Mouse (Mus musculus) brown adipose tissue, adult 24 weeks (tissue): ENCODE results near the gene Fam178b. TPM values are rescaled to one million over a fixed set of nuclear protein-coding genes. Genes with fewer than 3 reads are reported as not detected.

Experiments used
- H3K27ac ChIP-seq: fragments of 200-500 bp; replicated peaks from 2 replicates; pipeline ENCODE4 v1.5.1; 2012; ENCODE audit warnings: low read depth, mild to moderate bottlenecking, low read length
- H3K4me1 ChIP-seq: fragments of 200-500 bp; 2 replicates; pipeline ENCODE4 v1.6.1; 2012; ENCODE audit warnings: low read length, mixed read lengths; ENCODE audit not compliant: control insufficient read depth, insufficient read depth, insufficient read length
- H3K4me3 ChIP-seq: fragments of 200-500 bp; 2 replicates; pipeline ENCODE4 v1.5.1; 2012; ENCODE audit warnings: low read depth, mild to moderate bottlenecking, low read length, moderate library complexity; ENCODE audit not compliant: insufficient read depth
- polyA plus RNA-seq: library from polyadenylated mRNA; stranded (reverse); fragments of >200 nt; gene quantifications from 2 replicates; pipeline ENCODE4 v1.2.4, GENCODE M21; 2012; ENCODE audit not compliant: missing spikeins, insufficient read depth, insufficient read length

Gene Fam178b
- polyA plus RNA-seq, 1 experiment: not detected

DNA sequence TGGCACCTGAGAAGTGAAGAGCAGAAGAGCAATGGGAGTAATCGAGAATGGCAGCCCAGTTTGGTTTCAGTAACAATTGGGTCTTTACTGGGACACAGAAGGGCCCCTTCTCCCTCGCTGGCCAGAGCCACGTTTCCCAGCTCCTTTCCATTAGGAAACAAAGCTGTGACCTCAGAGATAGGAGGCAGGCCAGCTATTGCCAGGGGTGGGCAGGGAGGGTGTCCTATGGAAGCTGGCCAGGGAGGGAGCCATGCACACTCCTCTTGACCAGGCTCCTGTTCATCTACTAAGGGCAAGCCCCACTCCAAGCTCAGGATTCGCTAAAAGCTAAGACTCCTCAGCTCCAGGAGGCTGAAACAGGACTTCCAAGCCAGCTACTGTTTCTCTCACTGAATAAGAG is 123.7 kb downstream of the Fam178b start:
- Histone ChIP-seq H3K27ac (peak overlapping the region; percentile 96), H3K4me1 (peaks cover 38% of the 10 kb centered on the region)

DNA sequence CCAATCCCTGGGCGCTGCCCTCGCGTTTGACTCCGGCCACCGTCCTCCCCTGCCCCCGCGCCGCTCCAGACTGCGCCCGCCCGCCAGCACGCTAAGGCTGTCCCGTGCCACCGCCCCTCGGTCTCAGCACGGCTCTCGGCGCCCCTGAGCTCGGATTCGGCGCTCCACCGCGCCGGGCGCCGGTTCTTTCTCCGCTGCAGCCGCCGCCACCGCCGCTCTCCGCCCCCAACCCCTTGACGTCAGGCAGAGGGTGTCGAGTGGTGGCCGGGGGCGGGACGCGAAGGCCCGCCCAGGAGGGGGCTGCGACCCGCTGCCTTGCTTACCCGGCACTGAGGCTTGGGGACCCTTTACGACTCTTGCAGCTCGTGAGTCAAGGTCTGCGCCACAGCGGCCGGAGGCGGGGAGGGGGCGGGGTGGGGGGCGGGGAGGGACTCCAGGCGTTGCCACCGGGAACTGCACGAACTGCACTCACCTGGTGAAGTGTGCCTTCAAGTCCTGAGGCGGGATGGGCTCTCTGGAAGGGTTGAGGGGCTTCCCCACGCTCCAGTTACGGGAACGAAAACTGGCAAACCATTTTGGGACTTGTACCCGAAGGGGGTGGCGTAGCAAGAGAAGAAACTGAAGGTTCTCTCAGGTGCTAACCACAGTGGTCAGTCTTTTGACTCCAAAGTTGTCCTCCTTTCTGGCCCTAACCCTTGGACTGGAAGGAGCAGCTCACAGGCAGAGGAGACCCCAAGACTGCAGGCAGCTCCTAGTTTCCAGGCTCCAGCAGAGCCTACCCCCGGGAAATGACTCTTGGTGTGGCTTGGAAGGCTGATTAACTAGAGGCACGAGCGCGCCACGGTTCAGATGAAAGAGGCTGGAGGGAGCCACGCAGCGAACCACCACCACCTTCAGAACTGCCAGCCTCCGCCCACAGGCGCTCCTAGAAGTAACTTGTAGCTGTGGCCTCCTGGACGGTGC is 124.7 kb downstream of the Fam178b start, which contains the start of gene Sema4c:
Gene Sema4c (minus strand): TSS at position 319 of the 963 bp plus-strand sequence.
- H3K27ac ChIP-seq: peak within 1 kb of the TSS; percentile 97
- peak within 1 kb of the TSS; percentile 94 for H3K4me3 ChIP-seq
- H3K4me1 ChIP-seq: peaks cover 29% of the 10 kb centered on the region

More for the DNA sequence above, 123.7 kb downstream of the Fam178b start:
- peak overlapping the region; percentile 94 for H3K4me3 ChIP-seq

- peak overlapping the region; percentile 97 for H3K27ac ChIP-seq
- peak overlapping the region; percentile 94 for H3K4me3 ChIP-seq
- peaks cover 22% of the 10 kb centered on the region for H3K4me1 ChIP-seq
These were observed 125.4 kb downstream of the Fam178b start for GRCm38 (mm10) chr1:36557457-36558011.

GRCm38 (mm10) chr1:36556553-36557456 is 126.2 kb downstream of the Fam178b start:
- H3K4me1 ChIP-seq: peaks cover 15% of the 10 kb centered on the region
- peak overlapping the region; percentile 94 for H3K4me3 ChIP-seq
- peak overlapping the region; percentile 97 for H3K27ac ChIP-seq

GRCm38 (mm10) chr1:36555798-36556395 is 127.1 kb downstream of the Fam178b start:
- H3K4me3 ChIP-seq: peak overlapping the region; percentile 94
- peak overlapping the region; percentile 97 for H3K27ac ChIP-seq
- H3K4me1 ChIP-seq: peaks cover 8% of the 10 kb centered on the region; the same call in 1 of the 2 replicates

GRCm38 (mm10) chr1:36554633-36555399 is 128.2 kb downstream of the Fam178b start:
- peak overlapping the region; percentile 97 for H3K27ac ChIP-seq
- peak overlapping the region; percentile 94 for H3K4me3 ChIP-seq
- H3K4me1 ChIP-seq: peaks cover 6% of the 10 kb centered on the region; the same call in 1 of the 2 replicates

- Histone ChIP-seq H3K27ac (no peak overlapping the region), H3K4me3 (no peak overlapping the region), H3K4me1 (peaks cover 3% of the 10 kb centered on the region; the same call in 1 of the 2 replicates)
These were observed 130.5 kb downstream of the Fam178b start for GRCm38 (mm10) chr1:36552506-36552905.

DNA sequence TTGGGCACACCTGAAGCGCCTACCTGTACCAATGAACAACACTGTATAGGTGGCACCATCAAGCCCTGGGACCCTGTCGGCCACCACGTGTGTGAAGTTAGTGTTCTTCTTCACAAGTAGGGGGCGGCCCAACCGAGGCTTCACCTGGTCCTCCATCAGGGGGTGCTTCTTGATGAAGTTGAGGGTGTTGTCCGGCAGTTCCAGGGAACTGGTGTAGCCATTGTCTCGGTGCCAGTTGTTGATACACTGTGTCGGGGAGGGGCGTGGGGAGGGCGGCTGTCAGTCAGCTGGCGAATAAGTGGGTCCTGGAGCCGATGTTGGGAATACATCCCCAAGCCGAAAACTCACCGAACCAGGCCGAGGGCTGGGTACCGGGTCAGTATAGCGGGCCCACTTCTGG is 131.1 kb downstream of the Fam178b start:
- peaks cover 3% of the 10 kb centered on the region; the same call in 1 of the 2 replicates for H3K4me1 ChIP-seq
- no peak overlapping the region for H3K4me3 ChIP-seq
- H3K27ac ChIP-seq: no peak overlapping the region

DNA sequence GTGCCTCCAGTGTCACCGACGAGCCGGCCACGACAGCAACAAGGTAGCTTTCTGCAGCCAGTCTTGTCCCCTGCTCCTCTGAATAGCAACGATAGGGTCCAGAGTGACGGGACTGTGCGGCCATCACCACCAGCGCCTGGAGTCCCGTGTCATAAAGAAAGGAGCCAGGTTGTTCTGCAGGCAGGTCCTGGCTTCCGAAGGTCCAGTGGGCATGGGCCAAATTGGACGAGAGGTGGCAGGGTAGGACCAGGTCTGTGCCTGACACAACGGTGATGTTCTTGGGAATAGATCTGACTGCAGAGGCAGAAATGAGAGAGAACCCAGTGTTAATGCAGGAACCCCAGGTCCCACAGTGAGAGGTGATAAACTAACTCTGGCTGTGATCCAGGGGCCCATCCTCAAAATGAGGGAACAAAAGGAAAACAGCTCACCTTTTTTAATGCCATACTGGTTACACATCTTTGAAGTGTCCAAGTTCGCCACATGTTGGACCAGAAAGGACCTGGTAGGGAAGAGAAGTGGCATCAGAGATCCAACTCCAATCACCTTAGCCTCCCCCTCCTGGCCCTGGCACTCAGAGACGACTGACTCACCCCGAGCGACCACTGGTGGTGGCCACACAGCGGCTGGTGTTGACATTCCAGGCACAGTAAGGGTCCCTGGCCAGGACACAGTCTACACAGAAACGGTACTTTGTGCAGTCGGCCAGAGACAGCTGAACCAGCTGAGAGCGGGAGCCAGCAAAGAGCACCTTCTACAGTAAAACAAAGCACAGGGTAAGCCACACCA is 132.7 kb downstream of the Fam178b start:
- Histone ChIP-seq H3K27ac (no peak overlapping the region), H3K4me3 (no peak overlapping the region), H3K4me1 (peaks cover 5% of the 10 kb centered on the region; the same call in 1 of the 2 replicates)

DNA sequence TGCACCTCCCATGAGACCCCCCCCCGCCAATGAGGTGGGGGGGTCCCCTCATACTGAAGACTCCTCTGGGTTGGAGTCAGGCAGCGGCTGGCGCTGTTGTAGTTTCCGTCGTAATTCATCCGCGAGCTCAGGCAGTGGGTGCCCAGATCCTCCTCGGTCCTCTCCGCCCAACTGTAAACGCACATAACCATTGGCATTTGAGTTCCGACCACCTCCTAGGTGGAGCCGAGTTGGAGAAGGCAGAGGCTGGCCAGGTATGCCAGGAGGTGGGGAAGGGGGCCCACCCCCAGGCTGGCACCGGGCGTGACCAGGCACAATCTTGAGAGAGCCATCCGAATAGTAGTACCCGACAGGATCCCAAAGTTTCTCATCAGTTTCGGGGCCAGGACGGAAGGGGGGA is 133.5 kb downstream of the Fam178b start:
- H3K27ac ChIP-seq: no peak overlapping the region
- no peak overlapping the region for H3K4me3 ChIP-seq
- peaks cover 5% of the 10 kb centered on the region; the same call in 1 of the 2 replicates for H3K4me1 ChIP-seq

GRCm38 (mm10) chr1:36548771-36549170 is 134.2 kb downstream of the Fam178b start:
- peaks cover 5% of the 10 kb centered on the region; the same call in 1 of the 2 replicates for H3K4me1 ChIP-seq
- no peak overlapping the region for H3K4me3 ChIP-seq
- no peak overlapping the region for H3K27ac ChIP-seq

GRCm38 (mm10) chr1:36547981-36548598 is 134.9 kb downstream of the Fam178b start:
- no peak overlapping the region for H3K4me3 ChIP-seq
- peaks cover 5% of the 10 kb centered on the region; the same call in 1 of the 2 replicates for H3K4me1 ChIP-seq
- peak overlapping the region; percentile 17; the same call in 1 of the 2 replicates for H3K27ac ChIP-seq
